Comparison of ENCODE assay signal across 9 mouse cellular contexts in the genomic region with DNA sequence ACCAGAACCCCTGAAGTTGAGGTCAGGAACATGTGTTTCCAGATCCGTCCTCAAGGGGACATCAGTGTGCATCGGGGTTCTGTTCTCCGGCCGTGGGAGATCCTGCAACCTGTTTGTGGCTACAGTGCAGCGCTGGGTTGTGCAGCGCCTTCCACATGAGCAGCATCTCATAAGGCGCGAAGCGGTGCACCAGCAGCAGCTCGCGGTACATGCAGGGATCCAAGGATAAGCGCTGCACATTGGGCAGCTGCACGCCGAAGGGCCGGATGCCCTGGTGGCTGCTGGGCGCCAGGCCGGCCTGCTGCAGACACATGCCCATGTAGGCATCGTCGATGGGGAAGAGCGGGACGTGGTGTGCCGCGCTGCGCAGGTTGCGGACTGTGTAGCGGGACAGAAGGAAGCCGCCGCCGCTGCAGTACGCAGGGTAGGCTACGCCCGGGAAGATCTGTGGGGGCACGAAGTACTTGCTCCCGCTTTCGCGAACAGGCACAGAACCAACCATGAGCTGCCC. TPM values are rescaled to one million over a fixed set of nuclear protein-coding genes. Genes with fewer than 3 reads are reported as not detected.
DNase-seq lines count a peak whose midpoint lies in the region; ATAC-seq and TF ChIP-seq lines count a peak whose summit lies in the region.
"Had no signal": no experiment of that assay in that cellular context is flagged by ENCODE, and none has a peak within 500 bp of the region (broad histone marks: within the 10 kb centered on the region; RNA-seq: fewer than 3 reads in every experiment).

No protein-coding gene starts in this region.

- no peak overlapping the region; the same call in 1 of the 2 replicates for H3K9ac ChIP-seq in liver, embryonic 11.5 days (ENCODE audit: low read depth, low read length)

- peak; percentile 40 to 49 for ATAC-seq in hematopoietic stem cell, adult 5-6 weeks (replicated peaks in 1 of 2; ENCODE audit: insufficient read depth in 1 of 2, low FRiP score in 2 of 2, low TSS enrichment in 1 of 2, low read depth in 1 of 2, poor library complexity in 2 of 2, severe bottlenecking in 2 of 2)
- 0 out of 2 replicates have a peak, but pooled peaks have one; percentile 16 for ATAC-seq in liver, embryonic 11.5 days (replicated peaks; ENCODE audit: low FRiP score)
- ATAC-seq in monocyte, adult 5-6 weeks (replicated peaks; ENCODE audit: insufficient number of reproducible peaks, low FRiP score, low TSS enrichment, poor library complexity, severe bottlenecking) = peak; percentile 24; the same call in 1 of the 2 replicates

- no peaks in the 10 kb centered on the region for H3K36me3 ChIP-seq in E14TG2a.4 (ENCODE audit: insufficient read depth, low read length)
- no peaks in the 10 kb centered on the region for H3K36me3 ChIP-seq in liver, embryonic 11.5 days (ENCODE audit: control insufficient read depth, insufficient read depth, low read length)
- H3K36me3 ChIP-seq: G1E had no signal

- no peaks in the 10 kb centered on the region for H3K9me3 ChIP-seq in E14TG2a.4 (ENCODE audit: low read length)
- no peaks in the 10 kb centered on the region for H3K9me3 ChIP-seq in liver, embryonic 11.5 days (ENCODE audit: control insufficient read depth, low read length)

- no peak for TF ChIP-seq POLR2A in cortical plate, adult 2 months (IDR thresholded peaks at IDR 0.05; ENCODE audit: extremely low read depth, insufficient read depth, low read length)

- peak; percentile 25 for DNase-seq in gastrocnemius, adult 18-20 months (ENCODE audit: low spot score)
- DNase-seq in gastrocnemius, postnatal 36 days = no peak
- DNase-seq in liver, embryonic 11.5 days (ENCODE audit: low spot score) = peak; percentile 47
- no peak for DNase-seq in urinary bladder, postnatal 10 days (ENCODE audit: low spot score)

- peak overlapping the region; percentile 73 for H3K4me3 ChIP-seq in E14TG2a.4 (replicated peaks; ENCODE audit: low read length)
- H3K4me3 ChIP-seq in cortical plate, adult 2 months (ENCODE audit: insufficient read depth, low read length) = peak overlapping the region; percentile 9
- H3K4me3 ChIP-seq in liver, embryonic 11.5 days (ENCODE audit: low read depth, low read length) = peak overlapping the region; percentile 43

- intact Hi-C loops in gastrocnemius, postnatal 36 days (cut with DNase I) = loop anchor here (2.0 to 5.0 kb wide), 2 partner anchors 36 to 147 kb away; no protein-coding TSS in a partner anchor

- H3K4me1 ChIP-seq in E14TG2a.4 (replicated peaks; ENCODE audit: low read depth, low read length) = peaks cover 39% of the 10 kb centered on the region
- no peaks in the 10 kb centered on the region; the same call in 1 of the 2 replicates for H3K4me1 ChIP-seq in cortical plate, adult 2 months (ENCODE audit: control insufficient read depth, insufficient read depth, low read length)
- H3K4me1 ChIP-seq in liver, embryonic 11.5 days (replicated peaks; ENCODE audit: control insufficient read depth, insufficient read depth, low read length) = peaks cover 16% of the 10 kb centered on the region

- H3K4me2 ChIP-seq in liver, embryonic 11.5 days = peak overlapping the region; percentile 79

- peak; percentile 46 for TF ChIP-seq CTCF in E14TG2a.4 (conservative IDR thresholded peaks at IDR 0.05; ENCODE audit: low read length)
- peak; percentile 35 for TF ChIP-seq CTCF in cortical plate, adult 2 months (IDR thresholded peaks at IDR 0.05; ENCODE audit: extremely low read depth, insufficient read depth, low read length)

- WGBS in liver, embryonic 11.5 days = 8% methylated on average over 36 of the region's 36 CpGs

- peaks cover 58% of the 10 kb centered on the region for H3K27me3 ChIP-seq in E14TG2a.4 (ENCODE audit: insufficient read depth, low read length)
- H3K27me3 ChIP-seq in liver, embryonic 11.5 days (replicated peaks; ENCODE audit: control insufficient read depth, insufficient read depth, low read length) = peaks cover 43% of the 10 kb centered on the region

- H3K27ac ChIP-seq in cortical plate, adult 2 months (ENCODE audit: insufficient read depth, low read length) = no peak overlapping the region
- H3K27ac ChIP-seq in liver, embryonic 11.5 days (ENCODE audit: low read depth, low read length) = no peak overlapping the region

RNA-seq across cellular contexts. Expression of a gene that starts 5.7 kb away (rescaled TPM):
- not detected for total RNA-seq in gastrocnemius, adult 18-20 months (2021)
- total RNA-seq in gastrocnemius, postnatal 36 days (2021) = not detected
- 0.40 and 0.61 TPM in 2 replicates for polyA plus RNA-seq in cortical plate, adult 2 months (2012; rRNA removed)
- 1.0 TPM in 1 of 2 replicates, not detected in the other for total RNA-seq in hematopoietic stem cell, adult 5-6 weeks (2017)
- polyA plus RNA-seq in liver, embryonic 11.5 days (2014; fragmentation: Nextera tagmentation; extraction: Ambion mirVana) = 0.09 TPM in 1 of 2 replicates, not detected in the other
- total RNA-seq in monocyte, adult 5-6 weeks (2017) = 0.19 to 0.43 TPM in 2 of 3 replicates, not detected in the other

RNA-seq across cellular contexts. Expression of a gene that starts 15.5 kb away (rescaled TPM):
- total RNA-seq in gastrocnemius, adult 18-20 months (2021) = 1 to 10 TPM in 1 of 2 experiments, under 1 TPM in 1; 0.98 to 1.6 TPM
- total RNA-seq in gastrocnemius, postnatal 36 days (2021) = 1 to 10 TPM; 1.7 to 1.9 TPM
- polyA plus RNA-seq in cortical plate, adult 2 months (2012; rRNA removed) = 36.1 and 36.5 TPM in 2 replicates
- total RNA-seq in hematopoietic stem cell, adult 5-6 weeks (2017) = 23.0 and 28.0 TPM in 2 replicates
- 20.0 and 20.1 TPM in 2 replicates for polyA plus RNA-seq in liver, embryonic 11.5 days (2014; fragmentation: Nextera tagmentation; extraction: Ambion mirVana)
- total RNA-seq in monocyte, adult 5-6 weeks (2017) = 0.76 to 2.3 TPM in 2 of 3 replicates, not detected in the other

RNA-seq across cellular contexts. Expression of a gene that starts 48.3 kb away (rescaled TPM):
- total RNA-seq in gastrocnemius, adult 18-20 months (2021) = under 1 TPM in 1 of 2 experiments, not detected in 1; 0.09 TPM
- total RNA-seq in gastrocnemius, postnatal 36 days (2021) = under 1 TPM in 1 of 2 experiments, not detected in 1; 0.12 TPM
- 0.33 and 0.34 TPM in 2 replicates for polyA plus RNA-seq in cortical plate, adult 2 months (2012; rRNA removed)
- 0.50 and 0.89 TPM in 2 replicates for total RNA-seq in hematopoietic stem cell, adult 5-6 weeks (2017)
- polyA plus RNA-seq in liver, embryonic 11.5 days (2014; fragmentation: Nextera tagmentation; extraction: Ambion mirVana) = 0.62 and 0.70 TPM in 2 replicates
- 0.29 TPM in 1 of 3 replicates, not detected in the others for total RNA-seq in monocyte, adult 5-6 weeks (2017)
- polyA plus RNA-seq: G1E had no signal

Comparison
In these comparisons a context has a peak if more than half of its experiments do, and no peak if none do; other contexts are left out.
1. DNase-seq: peak in gastrocnemius, adult 18-20 months (single experiment) and liver, embryonic 11.5 days (single experiment); none in gastrocnemius, postnatal 36 days (0 of 2) and urinary bladder, postnatal 10 days (single experiment).
2. H3K4me3 ChIP-seq: peak in every context shown above with its lines; median percentile 73 in E14TG2a.4; 43 in liver, embryonic 11.5 days; 9 in cortical plate, adult 2 months.
3. Peak in every context shown above with its lines, with median percentiles within 50 percentile points of each other: ATAC-seq.